ENCODE assay signal across 22 mouse cellular contexts in genomic region chr8:123666832-123667231, GRCm38 (mm10).
"Had no signal": no experiment of that assay in that cellular context is flagged by ENCODE, and none has a peak within 500 bp of the region (broad histone marks: within the 10 kb centered on the region; RNA-seq: fewer than 3 reads in every experiment).

No protein-coding gene starts in this region.

- H3K9me3 ChIP-seq: limb, embryonic 10.5 days; limb, embryonic 13.5 days; liver, embryonic 15.5 days; midbrain, embryonic 12.5 days; midbrain, embryonic 15.5 days; neural tube, embryonic 12.5 days; neural tube, embryonic 15.5 days; stomach, embryonic 15.5 days had no signal

- H3K36me3 ChIP-seq: liver, embryonic 15.5 days had no signal

- H3K4me1 ChIP-seq: midbrain, embryonic 12.5 days; midbrain, embryonic 15.5 days; neural tube, embryonic 15.5 days had no signal

- H3K27me3 ChIP-seq: limb, embryonic 13.5 days; liver, embryonic 15.5 days; midbrain, embryonic 12.5 days; midbrain, embryonic 15.5 days; neural tube, embryonic 12.5 days; neural tube, embryonic 15.5 days; stomach, embryonic 15.5 days had no signal

- H3K4me3 ChIP-seq: limb, embryonic 10.5 days; limb, embryonic 13.5 days; liver, embryonic 15.5 days; midbrain, embryonic 12.5 days; midbrain, embryonic 15.5 days; neural tube, embryonic 12.5 days; neural tube, embryonic 15.5 days; stomach, embryonic 15.5 days had no signal

- DNase-seq: kidney, adult 18-20 months; kidney, adult 9 months; kidney, postnatal 25 days; lung, adult 2 months; lung, postnatal 14 days; lung, postnatal 4 days; right cerebral cortex, adult 18-20 months; right cerebral cortex, postnatal 14 days; right cerebral cortex, postnatal 4 days; thymus, adult 2 months; thymus, postnatal 14 days; thymus, postnatal 4 days had no signal

- H3K27ac ChIP-seq: kidney, postnatal 0 days; limb, embryonic 10.5 days; limb, embryonic 13.5 days; liver, embryonic 15.5 days; midbrain, embryonic 12.5 days; midbrain, embryonic 15.5 days; neural tube, embryonic 12.5 days; neural tube, embryonic 15.5 days; stomach, embryonic 15.5 days had no signal

- H3K4me2 ChIP-seq: limb, embryonic 13.5 days; liver, embryonic 15.5 days; midbrain, embryonic 12.5 days; midbrain, embryonic 15.5 days; neural tube, embryonic 12.5 days; neural tube, embryonic 15.5 days; stomach, embryonic 15.5 days had no signal

- H3K9ac ChIP-seq: limb, embryonic 13.5 days; liver, embryonic 15.5 days; midbrain, embryonic 12.5 days; midbrain, embryonic 15.5 days; neural tube, embryonic 12.5 days; neural tube, embryonic 15.5 days; stomach, embryonic 15.5 days had no signal

- ATAC-seq: intestine, embryonic 16.5 days; midbrain, embryonic 15.5 days had no signal
